Mouse (Mus musculus): ENCODE results near the gene Csnk1g2.
"Not testable (repeated sequence)": the region's sequence is repeated elsewhere in the genome, so short reads cannot be mapped to it uniquely, and the experiment has no call there.

The Csnk1g2 gene

GRCm38 (mm10) chr10:80602698-80603325 is 19.8 kb upstream of the Csnk1g2 start, which contains the start of the genes Scamp4 and Adat3:
Gene Scamp4, plus strand, starts transcription at chr10:80602872.
Gene Adat3, plus strand, starts transcription at chr10:80602880.
- peak; percentile 93 for DNase-seq (ENCODE audit: low spot score)

- no peak for DNase-seq (ENCODE audit: low spot score)
Observed at GRCm38 (mm10) chr10:80603364-80603763, 19.3 kb upstream of the Csnk1g2 start.

GRCm38 (mm10) chr10:80604001-80604509 is 18.6 kb upstream of the Csnk1g2 start:
- DNase-seq (ENCODE audit: low spot score), result no peak

- DNase-seq (ENCODE audit: low spot score), result no peak
Observed at GRCm38 (mm10) chr10:80604988-80605387, 17.6 kb upstream of the Csnk1g2 start.

GRCm38 (mm10) chr10:80605721-80606120 is 16.9 kb upstream of the Csnk1g2 start, which contains the start of gene Gm49322:
Gene Gm49322, plus strand, starts transcription at chr10:80606021.
- not testable (repeated sequence) for DNase-seq (ENCODE audit: low spot score)

GRCm38 (mm10) chr10:80606306-80606705 is 16.3 kb upstream of the Csnk1g2 start:
- DNase-seq (ENCODE audit: low spot score), result no peak

GRCm38 (mm10) chr10:80606737-80607350 is 15.8 kb upstream of the Csnk1g2 start:
- DNase-seq (ENCODE audit: low spot score), result no peak

GRCm38 (mm10) chr10:80608435-80608834 is 14.2 kb upstream of the Csnk1g2 start:
- no peak for DNase-seq (ENCODE audit: low spot score)

GRCm38 (mm10) chr10:80609269-80609924 is 13.2 kb upstream of the Csnk1g2 start:
- DNase-seq (ENCODE audit: low spot score), result no peak

- no peak for DNase-seq (ENCODE audit: low spot score)
Observed at GRCm38 (mm10) chr10:80610116-80610785, 12.4 kb upstream of the Csnk1g2 start.

GRCm38 (mm10) chr10:80611024-80611423 is 11.6 kb upstream of the Csnk1g2 start:
- DNase-seq (ENCODE audit: low spot score), result no peak

- no peak for DNase-seq (ENCODE audit: low spot score)
Observed at GRCm38 (mm10) chr10:80611905-80612304, 10.7 kb upstream of the Csnk1g2 start.

GRCm38 (mm10) chr10:80613821-80614220 is 8.8 kb upstream of the Csnk1g2 start:
- DNase-seq (ENCODE audit: low spot score), result no peak

GRCm38 (mm10) chr10:80614351-80614750 is 8.3 kb upstream of the Csnk1g2 start:
- no peak for DNase-seq (ENCODE audit: low spot score)

GRCm38 (mm10) chr10:80618181-80618580 is 4.5 kb upstream of the Csnk1g2 start:
- DNase-seq (ENCODE audit: low spot score), result no peak

GRCm38 (mm10) chr10:80619465-80620244 is 3.0 kb upstream of the Csnk1g2 start:
- DNase-seq (ENCODE audit: low spot score), result no peak

GRCm38 (mm10) chr10:80620365-80620764 is 2.3 kb upstream of the Csnk1g2 start:
- no peak for DNase-seq (ENCODE audit: low spot score)

GRCm38 (mm10) chr10:80620796-80621689 is 1.6 kb upstream of the Csnk1g2 start:
- DNase-seq (ENCODE audit: low spot score), result no peak

- DNase-seq (ENCODE audit: low spot score), result no peak
Observed at GRCm38 (mm10) chr10:80621690-80621939, 1.0 kb upstream of the Csnk1g2 start.

GRCm38 (mm10) chr10:80621940-80622660 is 538 bp upstream of the Csnk1g2 start:
- DNase-seq (ENCODE audit: low spot score), result peak; percentile 99
